Mouse (Mus musculus) hindbrain, embryonic 16.5 days (tissue): Measurements from ENCODE around the gene Nrg3. TPM values are rescaled to one million over a fixed set of nuclear protein-coding genes. Genes with fewer than 3 reads are reported as not detected.
"Not testable (repeated sequence)": the region's sequence is repeated elsewhere in the genome, so short reads cannot be mapped to it uniquely, and the experiment has no call there.

Source experiments
- ATAC-seq: fragments of 200-750 bp; cut with Nextera tagmentation; 2 replicates; pipeline ENCODE4 v1.8.0; 2017; ENCODE audit warnings: moderate TSS enrichment, moderate library complexity
- H3K27ac ChIP-seq: fragments of 300-500 bp; sonication (generic); 2 replicates; pipeline ENCODE4 v1.5.1; 2014; ENCODE audit warnings: low read depth, mild to moderate bottlenecking, control low read depth, low read length, moderate library complexity
- H3K27me3 ChIP-seq: fragments of 300-500 bp; sonication (generic); replicated peaks from 2 replicates; pipeline ENCODE4 v1.6.1; 2014; ENCODE audit warnings: low read length; ENCODE audit not compliant: control insufficient read depth, insufficient read depth
- H3K36me3 ChIP-seq: fragments of 300-500 bp; sonication (generic); 2 replicates; pipeline ENCODE4 v1.6.1; 2014; ENCODE audit warnings: mild to moderate bottlenecking, low read length, moderate library complexity, mixed read lengths; ENCODE audit not compliant: control insufficient read depth, insufficient read depth
- H3K4me1 ChIP-seq: fragments of 300-500 bp; sonication (generic); 2 replicates; pipeline ENCODE4 v1.6.1; 2014; ENCODE audit warnings: low read depth, low read length; ENCODE audit not compliant: control insufficient read depth, insufficient read depth
- H3K4me2 ChIP-seq: fragments of 300-500 bp; sonication (generic); 2 replicates; pipeline ENCODE4 v1.6.1; 2014; ENCODE audit warnings: mild to moderate bottlenecking, low read length, control low read depth, moderate library complexity
- H3K4me3 ChIP-seq: fragments of 300-500 bp; sonication (generic); 2 replicates; pipeline ENCODE4 v1.5.1; 2014; ENCODE audit warnings: mild to moderate bottlenecking, low read length, control low read depth, moderate library complexity
- H3K9ac ChIP-seq: fragments of 300-500 bp; sonication (generic); 2 replicates; pipeline ENCODE4 v1.6.1; 2014; ENCODE audit warnings: low read depth, mild to moderate bottlenecking, control low read depth, low read length, moderate library complexity
- H3K9me3 ChIP-seq: fragments of 300-500 bp; sonication (generic); 2 replicates; pipeline ENCODE4 v1.6.1; 2014; ENCODE audit warnings: mild to moderate bottlenecking, low read length, moderate library complexity; ENCODE audit not compliant: control insufficient read depth
- WGBS: fragments of 180-500 bp; shearing (Covaris S2); extraction: QIAGEN DNeasy Blood & Tissue Kit; methylation state at CpG from one replicate; pipeline ENCODE4 v1.1.7; 2014; 5-methylcytosine and 5-hydroxymethylcytosine counted together
- polyA plus RNA-seq: library from polyadenylated mRNA; unstranded; fragments of >200 nt; fragmentation: Nextera tagmentation; extraction: Ambion mirVana; gene quantifications from 2 replicates; pipeline ENCODE4 v1.2.1, GENCODE M21; 2015

Nrg3 gene
- polyA plus RNA-seq, 1 experiment from 2014 or later: 10.2 TPM

DNA sequence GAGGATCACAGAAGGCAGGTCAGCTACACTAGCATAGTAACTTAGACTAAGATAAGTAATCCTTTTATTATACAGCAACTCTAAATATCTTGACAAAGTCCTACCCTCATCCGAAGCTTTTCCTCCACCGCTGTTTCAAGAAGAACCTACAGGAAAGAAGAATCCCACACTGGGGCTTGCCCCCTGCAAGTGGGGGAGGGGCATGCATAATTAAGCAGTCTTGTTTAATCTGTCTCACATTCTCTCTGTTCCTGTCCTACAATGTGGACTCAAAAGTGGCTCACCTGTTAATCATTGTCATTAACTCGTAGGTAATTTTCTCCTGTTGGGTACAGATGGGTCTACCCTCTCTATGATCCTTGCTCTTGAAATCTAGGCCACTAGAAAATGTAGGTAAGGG lies 354.9 kb downstream of the Nrg3 start:
- Histone ChIP-seq H3K4me3 (no peak overlapping the region), H3K4me1 (no peaks in the 10 kb centered on the region), H3K36me3 (no peaks in the 10 kb centered on the region), H3K27me3 (no peaks in the 10 kb centered on the region), H3K9ac (no peak overlapping the region), H3K9me3 (no peaks in the 10 kb centered on the region), H3K27ac (no peak overlapping the region), H3K4me2 (no peak overlapping the region)
- WGBS: 78% methylated on average over 3 of the region's 3 CpGs
- ATAC-seq: no peak

GRCm38 (mm10) chr14:39116522-39117231 lies 356.2 kb downstream of the Nrg3 start:
- H3K27me3 ChIP-seq, H3K36me3 ChIP-seq, H3K4me3 ChIP-seq, H3K4me1 ChIP-seq, H3K27ac ChIP-seq, H3K9ac ChIP-seq, H3K4me2 ChIP-seq, ATAC-seq, H3K9me3 ChIP-seq: not testable (repeated sequence)
- 84% methylated on average over 3 of the region's 3 CpGs for WGBS

- no peak overlapping the region for H3K27ac ChIP-seq
- 74% methylated on average over 3 of the region's 3 CpGs for WGBS
Observed at GRCm38 (mm10) chr14:39109566-39109965, 363.3 kb downstream of the Nrg3 start.

DNA sequence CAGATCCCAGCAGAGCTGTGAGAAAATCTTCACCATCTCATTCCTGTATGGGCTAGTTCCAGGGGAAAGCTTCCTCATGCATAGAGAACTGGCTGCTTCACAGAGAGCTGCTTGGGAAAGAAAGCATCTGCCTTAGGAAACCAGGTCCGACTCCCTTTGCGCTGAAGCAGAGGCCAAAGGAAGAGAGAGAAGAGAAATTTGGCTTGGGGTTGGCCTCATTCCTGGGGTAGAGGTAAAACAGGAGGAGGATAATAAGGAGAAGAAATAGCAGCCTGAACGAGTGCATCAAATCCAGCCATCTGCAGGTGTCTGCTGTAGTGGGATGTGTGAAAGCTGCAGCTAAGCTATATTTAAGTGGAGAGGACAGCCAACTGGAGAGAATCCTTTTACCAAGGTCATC lies 366.1 kb downstream of the Nrg3 start:
- Histone ChIP-seq H3K27ac (no peak overlapping the region), H3K4me2 (no peak overlapping the region), H3K27me3 (no peaks in the 10 kb centered on the region), H3K9ac (no peak overlapping the region), H3K4me3 (no peak overlapping the region), H3K4me1 (no peaks in the 10 kb centered on the region), H3K36me3 (no peaks in the 10 kb centered on the region), H3K9me3 (no peaks in the 10 kb centered on the region)
- WGBS: 85% methylated on average over 3 of the region's 3 CpGs
- no peak for ATAC-seq

More at GRCm38 (mm10) chr14:39109566-39109965, 363.3 kb downstream of the Nrg3 start:
- H3K4me3 ChIP-seq: no peak overlapping the region
- H3K36me3 ChIP-seq: no peaks in the 10 kb centered on the region
- no peak overlapping the region for H3K4me2 ChIP-seq
- H3K9me3 ChIP-seq: no peaks in the 10 kb centered on the region
- H3K4me1 ChIP-seq: no peaks in the 10 kb centered on the region
- no peak overlapping the region for H3K9ac ChIP-seq
- no peaks in the 10 kb centered on the region for H3K27me3 ChIP-seq
- no peak for ATAC-seq

GRCm38 (mm10) chr14:39095219-39095618 lies 377.7 kb downstream of the Nrg3 start:
- no peaks in the 10 kb centered on the region for H3K4me1 ChIP-seq
- 59% methylated on average over 1 of the region's 1 CpGs for WGBS
- H3K4me3 ChIP-seq: no peak overlapping the region
- no peak overlapping the region for H3K27ac ChIP-seq
- no peaks in the 10 kb centered on the region for H3K27me3 ChIP-seq
- no peaks in the 10 kb centered on the region for H3K9me3 ChIP-seq
- H3K9ac ChIP-seq: no peak overlapping the region
- H3K36me3 ChIP-seq: no peaks in the 10 kb centered on the region
- no peak for ATAC-seq
- H3K4me2 ChIP-seq: no peak overlapping the region

- H3K4me2 ChIP-seq: no peak overlapping the region
- H3K4me3 ChIP-seq: no peak overlapping the region
- ATAC-seq: no peak
- H3K36me3 ChIP-seq: no peaks in the 10 kb centered on the region
- H3K9ac ChIP-seq: no peak overlapping the region
- no peaks in the 10 kb centered on the region for H3K27me3 ChIP-seq
- no peak overlapping the region for H3K27ac ChIP-seq
- no peaks in the 10 kb centered on the region for H3K9me3 ChIP-seq
- 91% methylated on average over 1 of the region's 1 CpGs for WGBS
- no peaks in the 10 kb centered on the region for H3K4me1 ChIP-seq
Observed at GRCm38 (mm10) chr14:39079461-39079860, 393.4 kb downstream of the Nrg3 start.

DNA sequence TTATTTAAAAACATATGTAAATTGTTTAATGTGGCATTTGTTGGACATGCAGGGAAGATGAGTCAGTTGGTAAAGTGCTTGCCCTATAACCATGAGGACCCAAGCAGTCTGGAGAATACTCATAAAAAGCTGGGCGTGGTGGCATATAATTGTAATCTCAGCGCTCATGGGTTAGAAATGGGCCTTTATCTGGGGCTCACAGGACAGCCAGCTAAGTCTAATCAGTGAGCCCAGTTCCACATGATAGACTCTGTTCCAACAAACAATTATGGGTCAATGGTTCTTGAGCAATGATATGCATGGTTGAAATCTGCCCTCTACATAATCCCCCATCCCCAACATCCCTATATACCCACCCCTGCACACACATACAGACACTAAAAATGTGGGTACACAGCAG lies 421.3 kb downstream of the Nrg3 start:
- Histone ChIP-seq H3K4me2 (no peak overlapping the region), H3K27me3 (no peaks in the 10 kb centered on the region), H3K27ac (no peak overlapping the region), H3K4me1 (no peaks in the 10 kb centered on the region), H3K36me3 (no peaks in the 10 kb centered on the region), H3K9me3 (no peaks in the 10 kb centered on the region), H3K9ac (no peak overlapping the region), H3K4me3 (no peak overlapping the region)
- no peak for ATAC-seq
- WGBS: 91% methylated on average over 2 of the region's 2 CpGs

GRCm38 (mm10) chr14:39049021-39049420 lies 423.9 kb downstream of the Nrg3 start:
- no peak overlapping the region for H3K9ac ChIP-seq
- no peak overlapping the region for H3K4me2 ChIP-seq
- H3K36me3 ChIP-seq: no peaks in the 10 kb centered on the region
- WGBS: 71% methylated on average over 2 of the region's 2 CpGs
- peaks cover 3% of the 10 kb centered on the region for H3K4me1 ChIP-seq
- no peak overlapping the region for H3K4me3 ChIP-seq
- H3K27ac ChIP-seq: no peak overlapping the region
- no peaks in the 10 kb centered on the region for H3K27me3 ChIP-seq
- no peak for ATAC-seq
- H3K9me3 ChIP-seq: no peaks in the 10 kb centered on the region

DNA sequence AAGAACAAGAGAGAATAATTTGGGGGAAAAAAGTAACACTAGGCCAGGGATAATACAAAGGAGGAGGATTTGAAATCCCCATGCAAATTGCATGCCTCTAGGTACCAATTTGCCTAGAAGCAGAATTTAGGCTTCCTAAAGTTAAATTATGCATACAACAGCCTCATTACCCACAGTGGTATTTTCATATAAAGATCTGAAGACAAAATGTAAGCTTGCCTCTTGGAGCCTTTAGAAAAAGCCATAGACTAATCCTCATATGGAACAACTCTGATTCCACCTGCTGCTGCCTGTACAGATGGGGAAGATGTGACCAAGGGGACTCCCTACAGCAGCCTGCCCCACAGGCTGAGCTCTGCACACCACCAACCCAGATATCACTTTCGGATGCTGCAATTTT lies 428.6 kb downstream of the Nrg3 start:
- WGBS: 74% methylated on average over 1 of the region's 1 CpGs
- no peaks in the 10 kb centered on the region for H3K36me3 ChIP-seq
- H3K9ac ChIP-seq: no peak overlapping the region
- no peaks in the 10 kb centered on the region for H3K9me3 ChIP-seq
- peaks cover 3% of the 10 kb centered on the region for H3K4me1 ChIP-seq
- no peak overlapping the region for H3K4me2 ChIP-seq
- no peak overlapping the region for H3K27ac ChIP-seq
- H3K4me3 ChIP-seq: no peak overlapping the region
- H3K27me3 ChIP-seq: no peaks in the 10 kb centered on the region
- ATAC-seq: 0 out of 2 replicates have a peak, but pooled peaks have one; percentile 25
